Mouse (Mus musculus): ENCODE measurements around the gene Dnm3. TPM values are rescaled to one million over a fixed set of nuclear protein-coding genes. Genes with fewer than 3 reads are reported as not detected.

The Dnm3 gene
- polyA plus RNA-seq, 1 experiment = 1.0 TPM

DNA sequence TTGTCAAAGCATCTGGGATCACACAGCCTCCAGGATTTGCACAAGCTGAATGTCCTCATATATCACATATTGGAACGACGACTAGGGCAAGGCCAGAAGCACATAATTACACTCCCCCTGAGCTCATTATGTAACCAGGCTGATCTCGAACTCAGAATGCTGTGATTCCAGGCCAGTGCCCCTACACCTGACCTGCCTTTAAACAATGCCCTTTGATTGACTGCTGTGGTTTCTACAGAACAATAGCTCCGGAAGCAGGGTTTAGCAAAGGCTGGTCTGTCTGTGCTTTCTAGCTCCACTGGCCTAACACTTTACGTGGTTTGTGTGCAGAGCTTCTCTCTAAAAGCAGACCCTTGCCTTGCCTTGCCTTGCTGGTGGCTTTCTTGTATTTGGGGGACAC lies 315.6 kb downstream of the Dnm3 start:
- H3K27ac ChIP-seq (ENCODE audit: insufficient read depth, low read depth, low read length) = no peak overlapping the region
- 56% methylated on average over 5 of the region's 5 CpGs for WGBS
- H3K27me3 ChIP-seq (ENCODE audit: control insufficient read depth, insufficient read depth, low read length) = no peaks in the 10 kb centered on the region

DNA sequence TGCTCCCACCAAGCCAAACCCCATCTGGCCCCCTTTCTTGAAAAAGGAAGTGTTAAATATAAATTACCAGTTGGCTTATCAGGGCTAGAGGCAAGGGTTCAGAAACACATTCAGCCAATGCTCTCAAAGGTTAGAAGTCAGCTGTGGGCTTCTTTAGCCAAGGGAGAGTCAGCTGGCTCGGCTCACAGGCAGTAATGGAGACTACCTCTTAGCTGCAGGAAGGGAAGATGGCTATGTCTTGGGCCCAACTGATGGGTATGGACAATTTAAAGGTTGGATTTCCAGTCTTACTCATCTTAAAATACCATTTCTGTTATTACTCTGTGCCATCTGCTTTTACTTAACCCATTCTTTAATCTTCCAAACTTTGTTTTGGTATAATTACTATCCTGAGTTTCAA lies 317.1 kb downstream of the Dnm3 start:
- no peak overlapping the region for H3K27ac ChIP-seq (ENCODE audit: insufficient read depth, low read depth, low read length)
- H3K4me1 ChIP-seq (ENCODE audit: control insufficient read depth, insufficient read depth, insufficient read length, low read length) = no peaks in the 10 kb centered on the region
- no peak overlapping the region for H3K4me3 ChIP-seq (ENCODE audit: low read depth, low read length)
- 63% methylated on average over 1 of the region's 1 CpGs for WGBS
- no peak for TF ChIP-seq POLR2A (IDR thresholded peaks at IDR 0.05; ENCODE audit: low read depth, low read length)
- no peak for TF ChIP-seq CTCF (IDR thresholded peaks at IDR 0.05; ENCODE audit: extremely low read depth, insufficient read length, insufficient replicate concordance, low read depth, low read length)
- H3K27me3 ChIP-seq (ENCODE audit: control insufficient read depth, insufficient read depth, low read length) = no peaks in the 10 kb centered on the region
- no peaks in the 10 kb centered on the region for H3K36me3 ChIP-seq (ENCODE audit: control insufficient read depth, insufficient read depth, low read length)

More for the DNA sequence above, 315.6 kb downstream of the Dnm3 start:
- TF ChIP-seq CTCF (IDR thresholded peaks at IDR 0.05; ENCODE audit: extremely low read depth, insufficient read length, insufficient replicate concordance, low read depth, low read length) (no peak), POLR2A (IDR thresholded peaks at IDR 0.05; ENCODE audit: low read depth, low read length) (no peak)
- Histone ChIP-seq H3K36me3 (ENCODE audit: control insufficient read depth, insufficient read depth, low read length) (no peaks in the 10 kb centered on the region), H3K4me3 (ENCODE audit: low read depth, low read length) (no peak overlapping the region), H3K4me1 (ENCODE audit: control insufficient read depth, insufficient read depth, insufficient read length, low read length) (no peaks in the 10 kb centered on the region)

DNA sequence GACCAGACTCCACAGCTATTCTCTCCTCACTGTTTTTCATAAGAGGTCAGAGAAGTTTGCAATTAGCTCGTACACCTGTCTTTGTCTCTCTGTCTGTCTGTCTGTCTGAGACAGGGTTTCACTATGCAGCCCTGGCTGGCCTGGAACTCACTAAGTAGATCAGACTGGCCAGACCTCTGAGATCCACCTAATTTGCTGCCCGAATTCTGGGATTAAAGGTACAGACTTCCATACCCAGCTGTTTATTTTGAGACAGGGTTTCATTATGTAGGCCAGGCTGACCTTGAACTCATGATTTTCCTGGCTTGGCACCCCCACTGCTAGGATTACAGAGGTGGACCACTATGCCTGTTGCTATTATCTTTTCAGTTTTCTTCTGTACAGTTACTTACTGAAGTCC lies 319.3 kb downstream of the Dnm3 start:
- Histone ChIP-seq H3K4me1 (ENCODE audit: control insufficient read depth, insufficient read depth, insufficient read length, low read length) (no peaks in the 10 kb centered on the region), H3K27ac (ENCODE audit: insufficient read depth, low read depth, low read length) (no peak overlapping the region), H3K27me3 (ENCODE audit: control insufficient read depth, insufficient read depth, low read length) (no peaks in the 10 kb centered on the region), H3K36me3 (ENCODE audit: control insufficient read depth, insufficient read depth, low read length) (no peaks in the 10 kb centered on the region), H3K4me3 (ENCODE audit: low read depth, low read length) (no peak overlapping the region)
- TF ChIP-seq POLR2A (IDR thresholded peaks at IDR 0.05; ENCODE audit: low read depth, low read length) (no peak), CTCF (IDR thresholded peaks at IDR 0.05; ENCODE audit: extremely low read depth, insufficient read length, insufficient replicate concordance, low read depth, low read length) (no peak)
- WGBS = 73% methylated on average over 2 of the region's 2 CpGs

DNA sequence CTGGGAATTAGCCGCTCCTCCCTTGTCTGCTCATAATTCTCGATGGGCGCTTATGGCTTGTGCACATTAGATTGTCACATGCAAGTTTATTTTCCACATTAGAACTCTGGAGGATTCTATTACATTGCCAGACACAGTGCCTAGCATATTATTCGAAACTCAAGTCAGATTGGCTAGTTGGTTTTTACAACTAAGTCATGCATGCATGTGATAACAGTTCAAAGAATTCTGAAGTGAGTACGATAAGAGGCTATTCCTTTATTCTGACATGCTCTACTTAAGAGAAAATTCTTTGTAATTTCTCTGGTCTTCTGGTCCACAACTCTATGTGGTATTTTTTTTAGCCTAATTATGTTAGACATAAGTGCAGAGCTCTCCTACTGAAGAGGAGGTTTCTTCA lies 320.2 kb downstream of the Dnm3 start:
- 83% methylated on average over 5 of the region's 5 CpGs for WGBS
- TF ChIP-seq POLR2A (IDR thresholded peaks at IDR 0.05; ENCODE audit: low read depth, low read length) = no peak
- no peak for TF ChIP-seq CTCF (IDR thresholded peaks at IDR 0.05; ENCODE audit: extremely low read depth, insufficient read length, insufficient replicate concordance, low read depth, low read length)
- H3K4me1 ChIP-seq (ENCODE audit: control insufficient read depth, insufficient read depth, insufficient read length, low read length) = no peaks in the 10 kb centered on the region
- H3K36me3 ChIP-seq (ENCODE audit: control insufficient read depth, insufficient read depth, low read length) = no peaks in the 10 kb centered on the region
- H3K4me3 ChIP-seq (ENCODE audit: low read depth, low read length) = no peak overlapping the region
- H3K27me3 ChIP-seq (ENCODE audit: control insufficient read depth, insufficient read depth, low read length) = no peaks in the 10 kb centered on the region
- no peak overlapping the region for H3K27ac ChIP-seq (ENCODE audit: insufficient read depth, low read depth, low read length)

DNA sequence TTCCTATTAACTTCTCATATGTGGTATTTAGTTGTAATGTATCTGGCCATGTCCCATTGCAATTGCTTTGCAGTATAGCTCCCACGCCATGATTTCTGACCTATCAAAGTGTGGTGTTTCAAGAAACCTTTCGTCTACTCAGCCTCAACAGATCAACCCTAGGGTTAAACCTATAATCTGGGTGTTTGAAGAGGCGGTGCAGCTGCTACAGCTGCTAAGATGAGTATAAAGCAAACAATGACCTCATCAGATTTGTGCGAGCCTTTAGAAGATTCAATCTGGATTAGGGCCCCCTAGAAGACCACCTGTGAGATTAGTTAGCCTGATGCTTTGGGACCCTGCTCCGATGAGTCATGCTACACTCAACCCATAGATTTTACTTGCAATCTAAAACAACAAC lies 321.0 kb downstream of the Dnm3 start:
- H3K27ac ChIP-seq (ENCODE audit: insufficient read depth, low read depth, low read length) = no peak overlapping the region
- 56% methylated on average over 5 of the region's 5 CpGs for WGBS
- H3K4me1 ChIP-seq (ENCODE audit: control insufficient read depth, insufficient read depth, insufficient read length, low read length) = no peaks in the 10 kb centered on the region
- H3K4me3 ChIP-seq (ENCODE audit: low read depth, low read length) = no peak overlapping the region
- TF ChIP-seq POLR2A (IDR thresholded peaks at IDR 0.05; ENCODE audit: low read depth, low read length) (no peak), CTCF (IDR thresholded peaks at IDR 0.05; ENCODE audit: extremely low read depth, insufficient read length, insufficient replicate concordance, low read depth, low read length) (no peak)
- no peaks in the 10 kb centered on the region for H3K27me3 ChIP-seq (ENCODE audit: control insufficient read depth, insufficient read depth, low read length)
- H3K36me3 ChIP-seq (ENCODE audit: control insufficient read depth, insufficient read depth, low read length) = no peaks in the 10 kb centered on the region

DNA sequence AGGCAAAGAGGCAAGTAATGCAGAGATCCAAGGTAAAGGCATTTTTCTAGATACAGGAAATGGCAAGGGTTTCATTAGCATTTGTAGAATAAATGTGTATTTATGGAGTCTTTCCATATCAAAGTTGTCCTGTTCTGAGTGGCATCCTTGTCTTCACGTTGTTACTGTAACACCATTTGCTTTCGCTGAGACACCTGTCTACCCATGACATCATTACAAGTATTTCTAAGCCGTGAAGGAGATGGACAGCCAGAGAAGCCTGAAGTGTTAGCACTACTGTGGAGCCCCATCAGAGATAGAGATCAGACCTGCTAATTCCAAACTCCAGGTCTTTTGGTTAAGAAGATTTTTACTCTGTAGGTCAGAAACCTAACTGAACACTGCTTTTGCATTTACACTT lies 322.3 kb downstream of the Dnm3 start:
- WGBS = 78% methylated on average over 3 of the region's 3 CpGs

DNA sequence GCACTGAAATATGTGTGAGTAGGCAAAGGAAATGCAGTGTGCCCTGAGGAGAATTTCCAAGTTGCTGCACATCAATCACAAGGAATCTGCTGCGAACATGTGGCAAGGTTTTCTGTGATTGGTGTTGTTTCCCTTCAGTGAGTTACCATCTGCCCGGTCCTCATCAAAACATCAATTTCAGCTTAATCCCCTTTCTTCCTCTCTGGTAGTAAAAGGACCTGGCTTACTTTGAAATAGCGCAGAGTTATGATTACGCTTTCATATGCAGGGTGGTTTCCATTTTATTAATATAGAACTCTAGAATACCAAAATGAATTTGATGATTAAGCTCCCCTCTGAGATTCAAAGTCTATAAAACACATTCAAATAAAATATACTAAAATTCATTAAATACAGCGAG lies 324.7 kb downstream of the Dnm3 start:
- Histone ChIP-seq H3K27me3 (ENCODE audit: control insufficient read depth, insufficient read depth, low read length) (no peaks in the 10 kb centered on the region), H3K27ac (ENCODE audit: insufficient read depth, low read depth, low read length) (no peak overlapping the region), H3K36me3 (ENCODE audit: control insufficient read depth, insufficient read depth, low read length) (no peaks in the 10 kb centered on the region), H3K4me1 (ENCODE audit: control insufficient read depth, insufficient read depth, insufficient read length, low read length) (no peaks in the 10 kb centered on the region), H3K4me3 (ENCODE audit: low read depth, low read length) (no peak overlapping the region)
- 86% methylated on average over 5 of the region's 5 CpGs for WGBS
- TF ChIP-seq POLR2A (IDR thresholded peaks at IDR 0.05; ENCODE audit: low read depth, low read length) = no peak

More for the DNA sequence above, 322.3 kb downstream of the Dnm3 start:
- Histone ChIP-seq H3K27me3 (ENCODE audit: control insufficient read depth, insufficient read depth, low read length) (no peaks in the 10 kb centered on the region), H3K27ac (ENCODE audit: insufficient read depth, low read depth, low read length) (no peak overlapping the region), H3K36me3 (ENCODE audit: control insufficient read depth, insufficient read depth, low read length) (no peaks in the 10 kb centered on the region), H3K4me1 (ENCODE audit: control insufficient read depth, insufficient read depth, insufficient read length, low read length) (no peaks in the 10 kb centered on the region), H3K4me3 (ENCODE audit: low read depth, low read length) (no peak overlapping the region)
- no peak for TF ChIP-seq CTCF (IDR thresholded peaks at IDR 0.05; ENCODE audit: extremely low read depth, insufficient read length, insufficient replicate concordance, low read depth, low read length)
- TF ChIP-seq POLR2A (IDR thresholded peaks at IDR 0.05; ENCODE audit: low read depth, low read length) = no peak

DNA sequence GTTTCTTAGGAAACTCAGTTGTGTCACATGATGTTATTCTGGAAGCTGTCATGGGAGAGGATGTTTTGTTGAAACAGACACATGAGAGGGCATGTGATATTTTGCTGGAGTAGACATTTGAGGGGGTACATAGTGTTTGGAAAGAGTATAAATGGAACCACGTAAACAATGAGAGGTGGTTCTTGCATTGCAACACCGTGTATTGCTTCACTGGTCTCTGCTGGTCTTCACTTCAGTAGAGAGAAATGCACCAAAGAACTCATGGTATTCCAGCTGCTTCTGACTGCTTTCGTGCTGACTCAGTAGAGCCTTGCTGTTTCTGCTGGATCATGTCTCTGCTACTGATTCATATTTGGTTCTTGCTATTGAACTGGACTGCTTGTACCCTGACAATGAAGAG lies 328.1 kb downstream of the Dnm3 start:
- Histone ChIP-seq H3K4me1 (ENCODE audit: control insufficient read depth, insufficient read depth, insufficient read length, low read length) (no peaks in the 10 kb centered on the region), H3K36me3 (ENCODE audit: control insufficient read depth, insufficient read depth, low read length) (no peaks in the 10 kb centered on the region), H3K27ac (ENCODE audit: insufficient read depth, low read depth, low read length) (no peak overlapping the region), H3K27me3 (ENCODE audit: control insufficient read depth, insufficient read depth, low read length) (no peaks in the 10 kb centered on the region), H3K4me3 (ENCODE audit: low read depth, low read length) (no peak overlapping the region)
- TF ChIP-seq POLR2A (IDR thresholded peaks at IDR 0.05; ENCODE audit: low read depth, low read length) = no peak
- TF ChIP-seq CTCF (IDR thresholded peaks at IDR 0.05; ENCODE audit: extremely low read depth, insufficient read length, insufficient replicate concordance, low read depth, low read length) = no peak
- 87% methylated on average over 3 of the region's 3 CpGs for WGBS

Measured in small intestine, adult 2 months (tissue).